Mouse (Mus musculus) G1E-ER4 (cell line): Measurements from ENCODE around the gene B3glct. TPM values are rescaled to one million over a fixed set of nuclear protein-coding genes. Genes with fewer than 3 reads are reported as not detected.

Experiments
- GATA1 ChIP-seq: IDR thresholded peaks from one replicate; pipeline ENCODE4 v1.8.0; 2012; ENCODE audit warnings: low read length, inconsistent platforms
- polyA plus RNA-seq: library from polyadenylated mRNA; stranded (reverse); fragments of >175 nt; gene quantifications from 2 replicates; pipeline ENCODE4 v1.2.3, GENCODE M21; 2012

Gene B3glct
- polyA plus RNA-seq, 1 experiment, result 3.3 TPM

- no peak for TF ChIP-seq GATA1
Measured at GRCm38 (mm10) chr5:149711545-149711944, 33.5 kb downstream of the B3glct start.

GRCm38 (mm10) chr5:149713170-149713774 lies 35.2 kb downstream of the B3glct start:
- TF ChIP-seq GATA1, result no peak

DNA sequence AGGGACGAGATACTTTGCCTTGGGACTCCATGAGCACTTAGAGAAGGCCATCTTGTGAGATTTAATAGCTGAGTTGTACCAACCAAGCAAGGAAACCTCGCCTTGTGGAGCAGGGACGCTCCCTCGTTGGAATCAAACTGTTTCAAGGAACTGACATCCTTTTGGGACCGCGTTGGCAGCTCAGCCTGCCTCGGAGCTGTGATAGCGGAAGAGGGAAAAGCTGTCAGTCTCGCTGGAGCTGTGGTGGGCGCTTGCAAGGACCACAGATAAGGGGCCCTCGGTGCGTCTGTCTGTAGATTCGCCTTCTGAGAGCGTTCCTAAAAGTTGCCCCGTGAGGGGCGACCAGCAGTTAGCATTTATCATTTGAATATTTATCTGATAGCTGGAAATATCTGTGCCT lies 35.8 kb downstream of the B3glct start:
- no peak for TF ChIP-seq GATA1

DNA sequence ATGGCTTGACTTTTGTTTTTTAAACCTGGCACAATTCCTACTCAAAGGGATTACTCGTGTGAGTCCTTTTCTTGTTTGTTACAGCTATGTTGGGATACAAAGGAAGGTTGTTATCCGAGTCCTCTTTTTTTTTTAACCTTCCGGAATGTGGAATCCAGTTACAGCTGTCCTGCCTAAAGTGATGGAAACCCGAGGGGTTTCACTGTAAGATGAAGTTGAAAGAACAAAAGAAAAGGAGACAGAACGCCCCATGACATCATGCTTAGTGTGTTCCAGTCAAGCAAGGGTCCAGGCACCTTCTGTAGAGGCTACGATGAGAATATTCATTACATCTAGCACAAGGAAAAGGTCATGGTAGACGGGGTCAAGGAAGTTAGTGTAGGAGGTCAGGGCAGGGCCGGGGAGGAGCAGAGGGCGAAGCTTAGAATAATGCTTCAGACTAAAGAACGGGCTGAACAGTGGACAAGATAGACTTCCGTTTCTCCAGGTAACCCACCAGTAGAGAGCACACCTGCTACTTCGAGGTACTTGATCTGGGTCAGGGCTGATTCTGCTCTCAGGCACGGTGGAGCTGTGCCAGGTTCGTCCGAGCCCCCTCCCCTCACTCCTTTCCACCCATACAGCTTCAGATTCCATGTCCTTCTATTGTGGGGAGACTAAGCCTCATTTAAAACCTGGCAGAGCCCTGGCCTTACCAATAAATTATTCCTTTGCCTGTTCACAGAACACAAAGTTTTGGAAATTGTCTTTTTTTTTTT lies 37.7 kb downstream of the B3glct start:
- no peak for TF ChIP-seq GATA1

DNA sequence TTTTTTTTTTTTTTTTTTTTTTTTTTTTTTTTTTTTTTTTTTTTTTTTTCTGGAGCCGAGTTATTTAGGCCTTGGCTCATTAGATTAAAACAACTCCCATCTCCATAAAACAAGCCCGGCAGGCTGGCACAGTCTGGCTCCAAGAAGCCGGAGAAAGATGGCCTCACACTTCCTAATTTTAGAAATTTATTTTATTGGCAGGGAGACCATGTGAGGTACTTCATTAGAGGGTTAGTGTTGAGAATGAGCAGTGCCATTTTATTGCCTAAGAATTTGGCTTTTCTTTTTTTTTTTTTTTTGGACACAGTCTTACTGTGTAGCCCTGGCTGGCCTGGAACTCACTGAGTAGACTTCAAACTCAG lies 38.3 kb downstream of the B3glct start:
- TF ChIP-seq GATA1, result no peak

DNA sequence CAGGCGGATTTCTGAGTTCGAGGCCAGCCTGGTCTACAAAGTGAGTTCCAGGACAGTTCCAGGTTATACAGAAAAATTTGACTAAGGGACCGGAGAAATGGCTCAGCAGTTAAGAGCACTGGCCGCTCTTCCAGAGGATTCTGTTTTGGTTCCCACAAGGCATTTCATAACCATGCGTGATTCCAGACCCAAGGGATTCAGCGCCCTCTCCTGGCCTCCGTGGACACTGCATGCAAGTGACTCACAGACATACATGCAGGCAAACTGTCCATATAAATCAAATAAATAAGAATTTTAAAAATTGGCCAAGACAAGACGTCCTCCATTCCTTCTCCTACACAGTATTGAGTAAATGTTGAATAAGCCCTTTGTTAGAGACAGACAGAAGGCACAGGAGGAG lies 53.7 kb downstream of the B3glct start:
- no peak for TF ChIP-seq GATA1

DNA sequence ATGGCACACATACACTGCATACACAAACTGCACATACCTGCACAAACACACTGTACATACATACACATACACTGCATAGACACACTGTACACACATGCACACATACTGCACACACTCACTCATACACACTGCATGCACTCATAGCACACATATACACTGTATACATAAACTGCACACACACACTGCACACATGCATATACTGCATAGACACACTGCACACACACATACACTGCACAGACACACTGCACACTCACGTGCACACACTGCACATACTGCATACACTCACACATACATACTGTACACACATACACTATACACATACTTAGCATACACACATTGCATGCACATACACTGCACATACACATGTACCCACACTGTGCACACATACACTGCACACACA lies 59.2 kb downstream of the B3glct start:
- TF ChIP-seq GATA1, result no peak

DNA sequence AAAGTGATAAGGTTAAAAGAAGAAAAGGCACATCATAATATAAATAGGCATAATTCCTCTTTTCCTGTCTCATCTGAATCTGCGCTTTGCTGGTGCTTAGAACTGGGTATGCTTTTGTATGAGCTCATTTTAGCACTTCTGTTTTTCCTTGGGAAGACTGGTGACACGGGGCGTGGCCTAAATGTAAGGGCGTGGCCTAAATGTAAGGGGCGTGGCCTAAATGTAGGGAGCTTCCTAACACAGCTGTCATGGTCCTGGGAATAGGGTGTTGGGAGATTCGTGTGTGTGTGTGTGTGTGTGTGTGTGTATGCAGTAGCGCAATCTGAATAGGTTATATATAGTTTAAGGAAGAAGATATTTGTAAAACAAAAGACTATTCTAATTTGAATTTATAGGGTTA lies 62.1 kb downstream of the B3glct start:
- no peak for TF ChIP-seq GATA1

DNA sequence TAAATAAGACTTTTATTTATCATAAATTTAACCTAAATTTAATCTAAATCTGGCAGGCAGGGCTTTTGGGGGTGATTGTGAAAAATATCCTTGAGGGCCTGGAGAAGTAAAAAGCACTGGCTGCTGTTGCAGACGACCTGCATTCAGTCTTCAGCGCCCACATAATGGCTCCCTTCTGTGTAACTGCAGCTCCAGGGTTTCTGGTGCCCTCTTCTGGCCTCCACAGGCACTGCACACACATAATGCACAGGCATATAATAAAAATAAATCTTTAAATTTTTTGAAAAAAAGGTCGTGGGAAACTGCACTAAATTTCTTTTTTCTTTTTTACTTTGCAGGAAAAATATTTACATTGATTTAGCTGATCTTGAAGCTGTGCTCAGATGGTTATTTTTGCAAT lies 62.7 kb downstream of the B3glct start:
- no peak for TF ChIP-seq GATA1

- TF ChIP-seq GATA1, result no peak
Measured at GRCm38 (mm10) chr5:149742286-149742685, 64.3 kb downstream of the B3glct start.

DNA sequence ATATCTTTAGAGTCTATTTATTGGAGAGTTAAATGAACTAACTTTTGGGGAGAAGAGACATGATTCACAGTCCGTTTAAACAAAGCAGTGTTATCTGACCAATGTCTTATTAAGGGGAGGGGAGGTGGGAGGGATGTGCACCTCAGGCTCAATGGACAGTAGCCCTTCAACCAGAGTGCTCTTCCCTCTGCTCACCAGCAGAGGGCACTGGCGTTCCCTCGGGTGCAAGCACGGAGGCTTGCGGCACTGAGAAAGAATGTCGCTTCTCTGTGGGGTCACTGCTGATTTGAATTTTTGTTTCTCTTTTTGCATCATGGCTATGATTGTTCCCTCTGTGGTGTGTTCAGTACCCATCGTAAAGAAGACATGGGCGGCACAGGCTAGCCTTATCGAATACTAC lies 67.0 kb downstream of the B3glct start:
- no peak for TF ChIP-seq GATA1

- no peak for TF ChIP-seq GATA1
Measured at GRCm38 (mm10) chr5:149748640-149749580, 70.9 kb downstream of the B3glct start.

- TF ChIP-seq GATA1, result no peak
Measured at GRCm38 (mm10) chr5:149751861-149752260, 73.8 kb downstream of the B3glct start.

DNA sequence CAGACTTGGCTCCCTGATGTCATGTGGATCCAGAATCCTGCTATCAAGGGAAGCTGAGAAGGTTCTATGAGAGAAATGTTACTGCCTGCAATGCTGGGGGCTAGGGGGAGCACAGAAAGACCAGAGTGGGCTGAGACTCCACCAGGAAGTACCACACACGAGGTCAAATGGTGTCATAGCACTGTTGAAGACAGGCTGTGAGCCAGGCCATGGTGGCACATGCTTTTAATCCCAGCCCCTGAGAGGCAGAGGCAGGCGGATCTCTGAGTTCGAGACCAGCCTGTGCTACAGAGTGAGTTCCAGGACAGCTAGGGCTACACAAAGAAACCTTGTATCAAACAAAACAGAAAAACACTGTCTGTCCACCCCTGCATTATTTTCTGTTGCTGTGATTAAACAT lies 75.0 kb downstream of the B3glct start:
- TF ChIP-seq GATA1, result no peak

DNA sequence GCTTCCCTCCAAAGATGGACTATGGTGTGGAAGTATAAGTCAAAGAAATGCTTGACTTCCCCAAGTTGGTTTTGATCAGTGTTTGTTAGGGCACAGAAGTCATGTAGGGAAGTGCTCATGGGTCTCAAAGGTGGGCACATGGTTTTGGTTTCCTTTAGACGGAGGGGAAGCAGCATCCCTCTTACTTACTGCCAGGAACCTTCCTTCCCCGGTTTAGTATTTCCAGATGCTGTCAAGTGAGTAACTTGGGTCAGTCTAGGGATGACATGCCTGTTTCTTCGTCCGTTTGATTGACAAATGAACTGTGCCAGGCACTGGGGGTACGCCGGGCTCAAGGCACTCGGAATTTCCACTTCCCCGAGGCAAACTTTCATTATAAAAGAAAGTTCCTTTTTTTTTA lies 89.1 kb downstream of the B3glct start:
- no peak for TF ChIP-seq GATA1

DNA sequence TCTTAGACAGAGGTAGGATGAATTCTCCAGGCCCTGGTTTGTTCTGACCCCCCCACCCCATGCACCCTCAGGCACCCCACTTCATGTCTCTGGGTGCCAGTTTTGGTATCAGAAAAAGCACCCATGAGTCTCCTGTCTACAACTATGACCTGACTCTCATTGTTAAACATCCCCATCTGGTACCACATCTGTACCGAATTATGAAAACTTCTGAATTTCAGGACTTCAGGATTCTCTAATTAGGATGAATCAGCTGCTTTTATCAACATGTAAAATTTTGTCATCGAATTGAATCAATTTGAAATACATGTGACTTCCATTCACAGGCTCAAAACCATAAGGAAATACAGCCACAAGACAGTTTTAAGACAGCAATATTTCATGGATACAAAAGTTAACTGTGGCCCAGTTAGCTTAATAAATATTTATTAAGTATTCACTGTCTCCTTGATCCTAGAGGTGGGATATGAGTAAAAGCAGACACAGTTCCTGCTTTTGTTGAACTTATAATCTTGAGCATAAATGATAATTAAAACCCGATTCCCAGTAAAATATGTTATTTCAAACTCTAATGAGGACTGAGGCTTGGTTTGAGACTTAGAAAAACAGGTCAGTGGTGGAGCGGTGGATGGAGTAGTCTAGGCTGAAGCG lies 89.7 kb downstream of the B3glct start:
- no peak for TF ChIP-seq GATA1

DNA sequence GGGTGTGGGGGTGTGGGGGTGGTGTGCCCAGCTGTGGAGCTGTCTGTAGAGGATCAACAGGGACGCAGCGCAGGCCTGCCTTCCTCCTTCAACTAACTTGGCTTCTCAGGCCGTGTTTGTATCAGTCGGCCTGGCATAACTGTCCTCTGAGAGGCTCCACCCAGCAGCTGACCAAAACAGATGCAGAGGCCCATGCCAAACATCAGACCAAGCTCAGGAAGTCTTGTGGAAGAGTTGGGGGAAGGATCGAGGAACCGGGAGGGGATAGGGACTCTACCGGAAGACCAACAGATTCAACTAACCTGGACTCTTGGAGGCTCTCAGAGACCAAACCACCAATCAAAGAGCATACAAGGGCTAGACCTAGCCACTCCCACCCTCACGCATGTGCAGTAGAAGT lies 91.6 kb downstream of the B3glct start:
- TF ChIP-seq GATA1, result no peak
